Mouse (Mus musculus) heart, postnatal 10 days (tissue): ENCODE measurements around the gene Atg14. TPM values are rescaled to one million over a fixed set of nuclear protein-coding genes. Genes with fewer than 3 reads are reported as not detected.
"Not testable (repeated sequence)": the region's sequence is repeated elsewhere in the genome, so short reads cannot be mapped to it uniquely, and the experiment has no call there.

Experiments used
- DNase-seq, 2 experiments: peaks; one replicate each; pipeline ENCODE4 v3.0.0; 2021
- intact Hi-C: fragments of 180-260 bp; cut with DNase I; formaldehyde crosslinking; loops from one replicate; pipeline ENCODE4 v1.15.1; 2025
- total RNA-seq, 2 experiments: library from RNA; stranded (reverse); gene quantifications; 2 replicates each; pipeline ENCODE4 v1.2.3; 2021

Atg14 gene
- total RNA-seq, 2 experiments from 2014 or later, result 7.6 to 9.3 TPM

GRCm38 (mm10) chr14:47544877-47545276 is 25.6 kb downstream of the Atg14 start:
- no peak for DNase-seq
- intact Hi-C loops, result no loop called here

GRCm38 (mm10) chr14:47544286-47544685 is 26.2 kb downstream of the Atg14 start:
- intact Hi-C loops, result no loop called here

GRCm38 (mm10) chr14:47542283-47542682 is 28.2 kb downstream of the Atg14 start:
- intact Hi-C loops, result no loop called here
- no peak for DNase-seq

More at GRCm38 (mm10) chr14:47544286-47544685, 26.2 kb downstream of the Atg14 start:
- DNase-seq, result no peak

GRCm38 (mm10) chr14:47541325-47541948 is 29.0 kb downstream of the Atg14 start:
- DNase-seq, result no peak
- intact Hi-C loops, result no loop called here

- intact Hi-C loops, result loop anchor here (5.0 kb wide), 1 partner anchor 118 kb away; the partner anchor contains the start of gene Dlgap5
Measured at GRCm38 (mm10) chr14:47535096-47535495, 35.4 kb downstream of the Atg14 start.

GRCm38 (mm10) chr14:47534176-47534525 is 36.3 kb downstream of the Atg14 start:
- intact Hi-C loops, result loop anchor here (1.0 kb wide), 1 partner anchor 62 kb away; no protein-coding TSS in a partner anchor
- DNase-seq, result no peak

More at GRCm38 (mm10) chr14:47535096-47535495, 35.4 kb downstream of the Atg14 start:
- peak in 1 of 2 experiments; percentile 8 for DNase-seq

- intact Hi-C loops, result loop anchor here (1.0 kb wide), 1 partner anchor 61 kb away; no protein-coding TSS in a partner anchor
- peak; percentile 70 for DNase-seq
Measured at GRCm38 (mm10) chr14:47533365-47534175, 36.9 kb downstream of the Atg14 start.

- intact Hi-C loops, result no loop called here
- DNase-seq, result peak in 1 of 2 experiments; percentile 13
Measured at GRCm38 (mm10) chr14:47532496-47532895, 38.0 kb downstream of the Atg14 start.

- intact Hi-C loops, result loop anchor here (10.0 kb wide), 1 partner anchor 195 kb away; no protein-coding TSS in a partner anchor
- not testable (repeated sequence) for DNase-seq
Measured at GRCm38 (mm10) chr14:47529592-47529991, 40.9 kb downstream of the Atg14 start.

- intact Hi-C loops, result loop anchor here (10.0 kb wide), 1 partner anchor 194 kb away; no protein-coding TSS in a partner anchor
Measured at GRCm38 (mm10) chr14:47529019-47529418, 41.4 kb downstream of the Atg14 start.

GRCm38 (mm10) chr14:47528293-47528692 is 42.2 kb downstream of the Atg14 start:
- intact Hi-C loops, result loop anchor here (10.0 kb wide), 1 partner anchor 193 kb away; no protein-coding TSS in a partner anchor
- DNase-seq, result no peak

More at GRCm38 (mm10) chr14:47529019-47529418, 41.4 kb downstream of the Atg14 start:
- peak; percentile 74 to 83 for DNase-seq

- intact Hi-C loops, result loop anchor here (10.0 kb wide), 1 partner anchor 193 kb away; no protein-coding TSS in a partner anchor
- DNase-seq, result no peak
Measured at GRCm38 (mm10) chr14:47527833-47528232, 42.6 kb downstream of the Atg14 start.

GRCm38 (mm10) chr14:47525861-47526260 is 44.6 kb downstream of the Atg14 start:
- intact Hi-C loops, result loop anchor here (10.0 kb wide), 1 partner anchor 191 kb away; no protein-coding TSS in a partner anchor
- DNase-seq, result no peak

- intact Hi-C loops, result loop anchor here (10.0 kb wide), 1 partner anchor 191 kb away; no protein-coding TSS in a partner anchor
- DNase-seq, result no peak
Measured at GRCm38 (mm10) chr14:47525374-47525773, 45.1 kb downstream of the Atg14 start.

- intact Hi-C loops, result loop anchor here (10.0 kb wide), 1 partner anchor 188 kb away; no protein-coding TSS in a partner anchor
- DNase-seq, result no peak
Measured at GRCm38 (mm10) chr14:47522301-47522700, 48.1 kb downstream of the Atg14 start.

GRCm38 (mm10) chr14:47521609-47522008 is 48.8 kb downstream of the Atg14 start:
- intact Hi-C loops, result loop anchor here (10.0 kb wide), 1 partner anchor 187 kb away; no protein-coding TSS in a partner anchor
- no peak for DNase-seq

GRCm38 (mm10) chr14:47520751-47521449 is 49.5 kb downstream of the Atg14 start:
- no peak for DNase-seq

GRCm38 (mm10) chr14:47518619-47519018 is 51.8 kb downstream of the Atg14 start:
- intact Hi-C loops, result no loop called here
- peak; percentile 44 to 45 for DNase-seq

More at GRCm38 (mm10) chr14:47520751-47521449, 49.5 kb downstream of the Atg14 start:
- intact Hi-C loops, result loop anchor here (10.0 kb wide), 1 partner anchor 186 kb away; no protein-coding TSS in a partner anchor

- intact Hi-C loops, result no loop called here
Measured at GRCm38 (mm10) chr14:47516755-47517154, 53.7 kb downstream of the Atg14 start.

GRCm38 (mm10) chr14:47515636-47516035 is 54.8 kb downstream of the Atg14 start:
- intact Hi-C loops, result no loop called here

More at GRCm38 (mm10) chr14:47516755-47517154, 53.7 kb downstream of the Atg14 start:
- DNase-seq, result no peak

More at GRCm38 (mm10) chr14:47515636-47516035, 54.8 kb downstream of the Atg14 start:
- DNase-seq, result peak in 1 of 2 experiments; percentile 23
